Mouse (Mus musculus) embryonic facial prominence, embryonic 14.5 days (tissue): ENCODE data around the gene Gm20388. TPM values are rescaled to one million over a fixed set of nuclear protein-coding genes. Genes with fewer than 3 reads are reported as not detected.

ENCODE experiments used
- ATAC-seq: fragments of 200-750 bp; cut with Nextera tagmentation; 2 replicates; pipeline ENCODE4 v1.8.0; 2017; ENCODE audit warnings: low read depth, moderate number of reproducible peaks, moderate TSS enrichment
- DNase-seq: peaks from one replicate; pipeline ENCODE4 v3.0.0-alpha.2; 2015; ENCODE audit warnings: low spot score
- H3K27ac ChIP-seq: fragments of 300-500 bp; sonication (generic); replicated peaks from 2 replicates; pipeline ENCODE4 v1.5.1; 2014; ENCODE audit warnings: low read depth, mild to moderate bottlenecking, low read length, moderate library complexity
- H3K27me3 ChIP-seq: fragments of 300-500 bp; sonication (generic); replicated peaks from 2 replicates; pipeline ENCODE4 v1.6.1; 2014; ENCODE audit warnings: low read length; ENCODE audit not compliant: control insufficient read depth, insufficient read depth
- H3K36me3 ChIP-seq: fragments of 300-500 bp; sonication (generic); 2 replicates; pipeline ENCODE4 v1.6.1; 2014; ENCODE audit warnings: low read length, mixed read lengths; ENCODE audit not compliant: control insufficient read depth, insufficient read depth
- H3K4me1 ChIP-seq: fragments of 300-500 bp; sonication (generic); 2 replicates; pipeline ENCODE4 v1.6.1; 2014; ENCODE audit warnings: antibody characterized with exemption, low read length; ENCODE audit not compliant: control insufficient read depth, insufficient read depth
- H3K4me2 ChIP-seq: fragments of 300-500 bp; sonication (generic); 2 replicates; pipeline ENCODE4 v1.6.1; 2014; ENCODE audit warnings: low read depth, mild to moderate bottlenecking, low read length, moderate library complexity, mixed read lengths
- H3K4me3 ChIP-seq: fragments of 300-500 bp; sonication (generic); 2 replicates; pipeline ENCODE4 v1.5.1; 2014; ENCODE audit warnings: low read depth, mild to moderate bottlenecking, low read length
- H3K9ac ChIP-seq: fragments of 300-500 bp; sonication (generic); 2 replicates; pipeline ENCODE4 v1.6.1; 2014; ENCODE audit warnings: low read depth, mild to moderate bottlenecking, low read length, moderate library complexity, mixed read lengths
- H3K9me3 ChIP-seq: fragments of 300-500 bp; sonication (generic); 2 replicates; pipeline ENCODE4 v1.6.1; 2016; ENCODE audit warnings: low read length; ENCODE audit not compliant: control insufficient read depth
- WGBS: fragments of 180-500 bp; shearing (Covaris S2); extraction: QIAGEN DNeasy Blood & Tissue Kit; methylation state at CpG from one replicate; pipeline ENCODE4 v1.1.7; 2014; 5-methylcytosine and 5-hydroxymethylcytosine counted together
- polyA plus RNA-seq: library from polyadenylated mRNA; unstranded; fragments of >200 nt; fragmentation: Nextera tagmentation; extraction: Ambion mirVana; gene quantifications from 2 replicates; pipeline ENCODE4 v1.2.1, GENCODE M21; 2014

The Gm20388 gene
- polyA plus RNA-seq, 1 experiment from 2014 or later = not detected

DNA sequence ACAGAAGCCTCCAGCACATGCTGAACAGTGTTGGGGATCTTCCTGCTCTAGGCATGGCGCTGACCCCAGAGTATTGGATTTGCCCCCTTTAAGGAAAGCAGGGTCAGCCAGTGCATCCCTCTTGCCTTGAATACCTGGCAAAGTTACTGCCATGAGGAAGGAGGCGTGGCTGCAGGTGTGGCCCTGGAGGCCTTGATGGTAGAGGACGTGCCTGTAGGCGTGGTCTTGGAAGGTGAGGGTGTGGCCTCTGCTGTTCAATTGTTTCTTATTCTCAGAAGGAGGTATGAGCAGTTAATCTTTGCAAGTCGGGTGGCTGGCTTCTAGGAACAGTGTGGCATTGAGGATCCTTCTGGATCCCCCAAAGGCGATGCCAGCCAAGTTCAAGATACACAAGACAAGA lies 2305.8 kb downstream of the Gm20388 start:
- H3K9ac ChIP-seq = no peak overlapping the region
- DNase-seq = peak; percentile 29

DNA sequence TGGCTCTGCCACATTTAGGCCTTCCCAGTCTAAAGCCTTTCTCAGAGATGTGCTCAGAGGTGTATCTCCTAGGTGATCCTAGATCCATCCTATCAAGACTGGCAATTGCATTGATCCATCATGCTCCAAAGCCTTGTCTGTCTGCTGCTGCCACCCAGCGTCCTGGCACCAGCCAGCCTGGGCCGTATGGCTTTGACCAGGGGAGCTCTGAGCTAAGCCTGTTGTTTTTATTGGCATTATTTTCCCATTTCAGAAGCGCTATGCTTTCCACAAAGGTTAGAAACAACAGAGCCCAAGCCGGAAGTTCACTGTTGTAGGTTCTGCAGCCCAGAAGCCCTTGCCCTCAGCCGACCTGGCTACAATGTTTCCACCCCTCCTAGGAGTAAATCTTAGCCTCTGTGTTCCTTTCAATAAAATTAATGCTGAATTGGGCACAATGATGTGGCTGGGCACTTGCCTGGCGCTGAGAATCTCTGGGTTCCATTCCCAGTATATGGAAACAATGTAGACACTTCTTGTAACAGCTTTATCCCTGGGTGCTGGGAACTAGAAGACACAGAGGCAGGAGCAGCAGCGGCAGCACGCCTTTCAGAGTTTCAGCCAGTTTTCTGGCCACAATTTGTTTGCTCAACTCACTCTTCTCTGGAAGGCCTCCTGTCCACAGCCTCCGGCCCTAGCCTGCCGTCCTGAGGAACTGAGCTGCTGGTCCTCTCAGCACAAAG lies 2307.0 kb downstream of the Gm20388 start:
- no peak overlapping the region for H3K4me2 ChIP-seq
- H3K36me3 ChIP-seq = no peaks in the 10 kb centered on the region
- no peak for ATAC-seq
- no peak overlapping the region for H3K9ac ChIP-seq
- H3K27me3 ChIP-seq = no peaks in the 10 kb centered on the region
- H3K4me1 ChIP-seq = peaks cover 5% of the 10 kb centered on the region; the same call in 1 of the 2 replicates
- no peaks in the 10 kb centered on the region for H3K9me3 ChIP-seq
- 75% methylated on average over 10 of the region's 10 CpGs for WGBS
- H3K27ac ChIP-seq = no peak overlapping the region
- no peak overlapping the region for H3K4me3 ChIP-seq
- DNase-seq = no peak

More for the DNA sequence above, 2305.8 kb downstream of the Gm20388 start:
- Histone ChIP-seq H3K27me3 (no peaks in the 10 kb centered on the region), H3K9me3 (no peaks in the 10 kb centered on the region), H3K4me3 (no peak overlapping the region), H3K4me1 (peaks cover 5% of the 10 kb centered on the region; the same call in 1 of the 2 replicates), H3K36me3 (no peaks in the 10 kb centered on the region), H3K27ac (no peak overlapping the region), H3K4me2 (no peak overlapping the region)
- 63% methylated on average over 6 of the region's 6 CpGs for WGBS
- no peak for ATAC-seq

DNA sequence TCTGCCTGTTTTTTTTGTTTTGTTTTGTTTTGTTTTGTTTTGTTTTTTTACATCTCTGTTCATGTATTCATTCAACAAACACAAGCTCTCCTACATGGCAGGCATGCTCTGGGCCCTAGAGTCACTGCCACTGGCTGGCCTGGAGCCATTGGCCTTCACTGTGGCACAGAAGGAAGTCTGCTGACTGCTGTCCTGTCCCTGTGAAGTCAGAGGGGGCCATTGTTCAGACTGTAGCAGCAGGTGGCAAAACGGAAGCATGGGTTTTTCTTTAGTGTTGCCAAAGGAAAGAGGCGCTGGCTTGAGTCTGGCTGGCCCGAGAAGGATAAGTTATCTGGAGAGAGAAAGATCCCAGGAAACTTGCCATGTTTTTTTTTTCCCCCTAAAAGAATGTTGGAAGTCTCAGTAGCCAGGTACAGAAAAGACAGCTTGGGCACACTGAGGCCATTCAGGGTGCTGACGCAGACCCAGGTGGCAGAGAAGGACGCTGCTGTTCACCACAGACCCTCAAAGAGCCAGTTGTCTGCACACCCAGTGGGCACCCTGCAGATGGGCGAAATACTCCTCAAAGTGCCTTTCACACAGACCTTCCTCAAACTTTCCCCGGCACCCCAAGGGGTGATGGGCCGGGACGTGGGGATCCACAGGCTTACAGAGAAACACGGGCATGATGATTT lies 2313.5 kb downstream of the Gm20388 start:
- Histone ChIP-seq H3K4me2 (no peak overlapping the region), H3K36me3 (no peaks in the 10 kb centered on the region), H3K9me3 (no peaks in the 10 kb centered on the region), H3K27me3 (peaks cover 9% of the 10 kb centered on the region; the same call in 1 of the 2 replicates), H3K27ac (peak overlapping the region; percentile 76), H3K9ac (no peak overlapping the region), H3K4me1 (no peaks in the 10 kb centered on the region), H3K4me3 (no peak overlapping the region)
- no peak for ATAC-seq
- DNase-seq = peak; percentile 38
- WGBS = 60% methylated on average over 10 of the region's 10 CpGs

DNA sequence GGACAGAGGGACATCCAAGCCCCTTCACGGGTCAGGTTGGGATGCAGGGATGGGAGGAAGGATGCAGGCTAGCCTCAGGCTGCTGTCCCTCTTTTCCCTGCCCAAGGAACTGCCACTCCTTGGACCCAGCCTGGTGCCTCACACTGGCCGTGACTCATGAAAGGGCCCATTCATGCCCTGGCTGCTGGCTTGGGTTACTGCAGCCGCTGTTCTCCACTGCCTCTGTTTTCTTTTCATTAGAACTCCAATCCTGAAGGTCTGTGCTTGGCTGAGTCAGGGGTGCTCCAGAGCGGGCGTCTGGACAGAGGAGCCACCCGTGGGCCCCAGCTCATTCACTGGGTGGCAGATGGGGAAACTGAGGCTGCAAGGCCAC lies 2314.0 kb downstream of the Gm20388 start:
- DNase-seq = peak; percentile 41
- peaks cover 3% of the 10 kb centered on the region; the same call in 1 of the 2 replicates for H3K4me1 ChIP-seq
- H3K9me3 ChIP-seq = no peaks in the 10 kb centered on the region
- 27% methylated on average over 6 of the region's 6 CpGs for WGBS
- H3K9ac ChIP-seq = no peak overlapping the region
- ATAC-seq = peak; percentile 70
- H3K4me2 ChIP-seq = no peak overlapping the region
- no peak overlapping the region for H3K4me3 ChIP-seq
- peak overlapping the region; percentile 76 for H3K27ac ChIP-seq
- H3K27me3 ChIP-seq = peaks cover 9% of the 10 kb centered on the region; the same call in 1 of the 2 replicates
- H3K36me3 ChIP-seq = no peaks in the 10 kb centered on the region

DNA sequence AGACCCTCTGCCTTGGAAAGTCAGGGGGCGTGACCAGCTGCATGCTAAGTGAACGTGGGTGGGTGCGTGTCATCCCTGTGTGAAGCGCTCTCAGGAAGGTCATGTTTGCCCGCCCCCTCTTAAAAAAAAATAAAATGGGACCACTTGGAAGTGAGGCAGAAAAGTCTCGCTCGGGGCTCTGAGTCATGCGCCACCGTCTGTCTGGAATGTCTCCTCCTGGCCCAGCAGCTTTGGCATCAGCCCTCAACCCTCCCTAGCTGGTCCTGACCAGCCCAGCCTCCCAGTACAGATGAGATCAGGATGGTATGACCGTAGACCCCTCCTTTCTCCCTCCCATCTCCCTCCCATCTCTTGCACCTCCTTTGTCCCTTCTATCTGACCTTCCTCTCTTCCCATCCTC lies 2314.8 kb downstream of the Gm20388 start:
- 58% methylated on average over 9 of the region's 10 CpGs for WGBS
- ATAC-seq = no peak; the same call in 1 of the 2 replicates
- H3K27ac ChIP-seq = peak overlapping the region; percentile 76; the same call in 1 of the 2 replicates

DNA sequence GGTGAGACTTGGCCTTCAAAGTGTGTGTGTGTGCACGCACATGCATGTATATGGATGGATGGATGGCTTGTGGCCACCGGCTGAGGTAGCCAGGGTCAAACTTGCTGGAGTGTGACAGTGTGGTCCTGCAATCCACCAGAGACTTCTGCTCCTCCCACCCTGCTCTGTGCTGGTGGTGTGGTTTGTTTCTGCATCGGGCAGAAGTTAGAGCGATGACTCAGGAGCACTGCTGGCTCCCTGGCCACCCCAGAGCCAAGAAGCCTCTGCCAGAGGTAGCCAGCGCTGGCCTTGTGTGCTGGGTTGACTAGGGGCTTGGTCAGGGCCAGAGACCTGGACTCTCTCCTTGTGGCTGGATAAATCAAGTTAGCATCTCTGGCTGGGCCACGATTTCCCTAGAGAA lies 2316.7 kb downstream of the Gm20388 start:
- Histone ChIP-seq H3K4me1 (peaks cover 4% of the 10 kb centered on the region; the same call in 1 of the 2 replicates), H3K9ac (no peak overlapping the region), H3K27ac (no peak overlapping the region), H3K9me3 (no peaks in the 10 kb centered on the region), H3K36me3 (no peaks in the 10 kb centered on the region), H3K27me3 (peaks cover 17% of the 10 kb centered on the region), H3K4me2 (no peak overlapping the region), H3K4me3 (no peak overlapping the region)
- ATAC-seq (no peak), DNase-seq (no peak)
- WGBS = 83% methylated on average over 6 of the region's 6 CpGs

More for the DNA sequence above, 2314.8 kb downstream of the Gm20388 start:
- Histone ChIP-seq H3K4me1 (peaks cover 4% of the 10 kb centered on the region; the same call in 1 of the 2 replicates), H3K9me3 (no peaks in the 10 kb centered on the region), H3K4me3 (no peak overlapping the region), H3K9ac (no peak overlapping the region), H3K36me3 (no peaks in the 10 kb centered on the region), H3K27me3 (peaks cover 10% of the 10 kb centered on the region; the same call in 1 of the 2 replicates), H3K4me2 (no peak overlapping the region)
- no peak for DNase-seq

DNA sequence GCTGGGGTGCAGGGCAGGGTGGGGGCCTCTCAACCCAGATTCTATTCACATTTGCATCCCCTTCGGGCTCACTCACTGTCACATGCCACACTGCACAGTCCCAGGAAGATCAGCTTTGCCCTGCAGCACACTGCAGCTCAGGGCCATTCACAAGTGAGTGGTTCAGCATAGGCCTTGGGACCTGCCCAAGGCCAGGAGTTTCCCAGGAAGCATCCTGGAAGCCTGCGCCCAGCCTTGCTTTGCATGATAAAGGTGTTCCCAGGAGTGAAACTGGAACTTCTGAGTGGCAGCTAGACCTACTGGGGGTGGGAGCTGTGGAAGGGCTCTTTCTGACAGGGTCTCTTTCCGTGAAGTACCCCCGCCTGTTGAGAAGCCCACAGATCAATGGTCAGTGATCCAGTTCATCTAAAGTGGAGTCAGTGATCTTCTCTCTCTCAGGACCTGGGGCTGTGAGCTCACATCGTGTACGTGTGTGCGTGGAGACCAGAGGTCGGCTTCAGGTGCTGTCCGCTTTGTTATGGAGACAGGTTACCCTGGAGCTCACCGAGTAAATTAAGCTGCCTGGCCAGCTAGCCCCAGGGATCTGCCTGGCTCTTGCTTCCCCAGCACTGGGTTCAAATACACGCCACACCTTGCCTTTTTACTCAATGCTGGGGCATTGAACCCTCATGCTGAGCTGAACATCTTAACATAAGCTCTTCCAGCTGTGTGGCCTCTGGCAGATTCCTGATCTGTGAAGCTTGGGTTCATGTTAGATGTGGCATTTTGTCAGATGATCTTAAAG lies 2318.3 kb downstream of the Gm20388 start:
- DNase-seq (no peak), ATAC-seq (no peak)
- Histone ChIP-seq H3K9me3 (no peaks in the 10 kb centered on the region), H3K4me1 (peaks cover 4% of the 10 kb centered on the region; the same call in 1 of the 2 replicates), H3K27ac (no peak overlapping the region), H3K4me2 (peak overlapping the region; percentile 95; the same call in 1 of the 2 replicates), H3K27me3 (peaks cover 17% of the 10 kb centered on the region), H3K9ac (no peak overlapping the region), H3K4me3 (peak overlapping the region; percentile 64; the same call in 1 of the 2 replicates), H3K36me3 (no peaks in the 10 kb centered on the region)
- 49% methylated on average over 11 of the region's 11 CpGs for WGBS
